Mouse (Mus musculus): ENCODE results near the gene Gjb5. TPM values are rescaled to one million over a fixed set of nuclear protein-coding genes. Genes with fewer than 3 reads are reported as not detected.

The Gjb5 gene
- 0.37 and 0.49 TPM in 2 replicates for total RNA-seq (2021)
- long read RNA-seq, experiment 1 = 0 reads
- long read RNA-seq, experiment 2 = 0 reads

GRCm38 (mm10) chr4:127358018-127358417 is at the start of gene Gjb5:
Gjb5 (minus strand) TSS chr4:127358181.
- no peak for DNase-seq

DNA sequence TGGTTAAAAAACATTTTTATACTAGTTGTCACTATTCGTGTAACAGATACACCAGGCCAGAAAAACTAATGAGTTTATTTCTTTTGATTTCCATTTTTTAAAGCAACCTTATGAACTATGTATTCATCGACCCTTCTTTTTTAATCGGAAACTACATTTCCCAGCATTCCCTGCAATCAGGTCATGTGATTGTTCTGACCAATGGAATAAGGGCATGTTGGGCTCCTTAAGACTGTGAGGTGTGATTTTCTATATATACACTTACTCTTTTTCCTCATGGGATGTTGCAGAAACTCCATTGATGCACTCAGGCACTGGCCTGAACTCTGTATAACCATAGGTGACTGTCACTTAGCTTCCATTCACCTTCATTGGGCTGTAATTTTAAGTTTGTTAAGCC is 44.6 kb upstream of the Gjb5 start:
- DNase-seq = no peak

- DNase-seq = no peak
These were observed 44.2 kb upstream of the Gjb5 start for GRCm38 (mm10) chr4:127402166-127402565.

GRCm38 (mm10) chr4:127400165-127401145 is 42.5 kb upstream of the Gjb5 start:
- no peak for DNase-seq

GRCm38 (mm10) chr4:127395591-127395990 is 37.6 kb upstream of the Gjb5 start:
- peak; percentile 60 for DNase-seq

GRCm38 (mm10) chr4:127389645-127390044 is 31.7 kb upstream of the Gjb5 start:
- DNase-seq = no peak

DNA sequence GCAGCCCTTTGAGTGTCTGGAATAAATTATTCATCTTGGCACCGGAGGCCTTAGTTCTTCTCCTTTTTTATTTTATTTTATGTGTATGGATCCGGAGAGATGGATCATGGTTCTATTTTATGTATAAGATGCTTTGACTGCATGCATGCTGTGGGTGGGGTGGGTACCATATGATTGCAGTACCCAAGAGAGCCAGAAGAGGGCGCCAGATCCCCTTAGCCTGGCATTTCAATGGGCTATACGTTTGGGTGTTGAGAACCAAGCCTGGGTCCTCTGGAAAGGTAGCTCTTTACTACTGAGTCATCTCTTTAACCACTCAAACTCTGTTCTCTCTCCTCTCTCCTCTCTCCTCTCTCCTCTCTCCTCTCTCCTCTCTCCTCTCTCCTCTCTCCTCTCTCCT is 19.4 kb upstream of the Gjb5 start:
- peak; percentile 40 for DNase-seq

DNA sequence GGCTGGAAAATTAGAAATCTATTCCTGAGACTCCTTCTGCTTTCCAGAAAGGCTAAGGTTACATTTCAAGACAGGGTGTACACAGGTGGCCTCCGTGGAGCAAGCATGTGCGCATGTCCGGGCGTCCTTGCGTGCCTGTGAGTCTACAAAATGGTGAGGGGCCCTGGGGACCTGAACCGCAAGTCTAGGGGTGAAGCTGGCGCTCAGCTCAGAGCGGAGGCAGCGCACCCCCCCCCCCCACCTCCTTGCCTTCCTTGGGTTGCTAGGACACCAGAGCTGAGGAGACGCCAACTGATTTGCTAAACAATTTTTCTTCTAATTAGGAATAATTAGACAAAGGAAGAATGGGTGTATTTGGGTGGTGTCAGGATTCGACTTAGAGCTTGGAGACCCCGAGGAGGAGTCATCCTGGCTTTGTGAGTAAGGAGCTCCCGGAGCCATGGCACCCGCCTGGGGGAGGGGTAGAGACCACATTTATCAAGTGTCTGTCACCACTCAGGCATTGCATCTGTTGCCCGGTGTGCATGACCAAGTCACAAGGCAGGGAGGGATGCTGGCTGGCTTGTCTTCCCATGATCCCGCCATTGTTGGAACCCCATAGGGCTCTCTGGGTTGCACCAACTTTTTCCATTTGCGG is 17.7 kb upstream of the Gjb5 start:
- no peak for DNase-seq

GRCm38 (mm10) chr4:127374645-127375044 is 16.7 kb upstream of the Gjb5 start:
- DNase-seq = no peak

DNA sequence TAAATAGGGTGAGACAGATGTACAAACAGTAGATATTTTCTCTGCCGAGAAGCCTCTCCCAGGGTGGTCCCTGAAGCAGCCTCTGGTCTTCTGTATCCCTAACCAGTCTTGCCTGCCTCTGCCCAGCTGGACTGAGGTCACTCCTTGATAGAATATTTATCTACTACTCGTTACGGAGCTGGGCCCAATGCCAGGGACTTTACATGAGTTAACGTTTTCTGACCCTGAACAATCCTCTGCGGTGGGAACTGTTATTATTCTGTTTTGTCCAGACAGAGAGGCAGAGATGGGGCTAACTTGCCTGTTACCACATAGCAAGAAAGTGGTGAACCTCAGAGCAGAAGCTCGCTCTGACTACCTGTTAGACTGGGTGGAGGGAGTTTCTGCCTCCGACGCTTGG is 15.5 kb upstream of the Gjb5 start:
- DNase-seq = peak; percentile 81

GRCm38 (mm10) chr4:127371546-127371945 is 13.6 kb upstream of the Gjb5 start:
- DNase-seq = peak; percentile 66

DNA sequence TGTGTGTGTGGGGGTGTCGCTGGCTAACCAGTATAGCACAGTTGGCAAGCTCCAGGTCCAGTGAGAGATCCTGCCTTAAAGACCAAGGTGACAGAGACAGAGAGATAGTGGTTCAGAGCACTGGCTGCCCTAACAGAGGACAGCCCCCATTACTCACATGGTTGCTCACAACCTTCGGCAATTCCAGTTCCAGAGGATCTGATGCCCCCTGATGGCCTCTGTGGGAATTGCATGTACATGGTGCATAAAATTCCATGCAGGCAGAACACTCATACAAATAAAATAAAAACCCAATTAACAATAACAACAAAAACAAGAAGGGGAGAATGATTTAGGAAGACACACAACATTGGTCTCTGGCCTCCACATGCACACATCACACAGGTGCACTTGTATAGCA is 12.5 kb upstream of the Gjb5 start:
- peak; percentile 30 for DNase-seq

- DNase-seq = peak; percentile 82
These were observed 10.5 kb upstream of the Gjb5 start for GRCm38 (mm10) chr4:127368379-127368973.

DNA sequence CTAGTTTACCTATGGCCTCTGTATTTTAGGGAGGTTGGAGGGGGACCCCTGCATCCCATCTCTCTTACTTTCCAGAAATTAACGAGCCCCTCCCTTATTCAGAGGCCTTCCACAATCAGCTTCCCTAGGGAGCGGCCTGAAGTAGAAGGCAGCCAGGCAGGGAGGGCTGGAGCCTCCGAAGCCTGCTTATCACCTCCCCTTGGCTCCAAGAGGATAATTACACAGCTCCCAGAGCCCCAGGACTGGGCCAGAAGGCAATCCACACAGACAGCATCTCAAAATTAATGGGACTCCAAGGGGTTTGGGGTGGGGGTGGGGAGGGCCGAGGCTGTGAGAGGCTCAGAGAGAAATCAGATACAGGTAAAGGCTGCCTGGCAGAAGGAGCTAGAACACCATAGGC is 7.9 kb upstream of the Gjb5 start:
- no peak for DNase-seq

- DNase-seq = no peak
These were observed 7.5 kb upstream of the Gjb5 start for GRCm38 (mm10) chr4:127365433-127365832.

DNA sequence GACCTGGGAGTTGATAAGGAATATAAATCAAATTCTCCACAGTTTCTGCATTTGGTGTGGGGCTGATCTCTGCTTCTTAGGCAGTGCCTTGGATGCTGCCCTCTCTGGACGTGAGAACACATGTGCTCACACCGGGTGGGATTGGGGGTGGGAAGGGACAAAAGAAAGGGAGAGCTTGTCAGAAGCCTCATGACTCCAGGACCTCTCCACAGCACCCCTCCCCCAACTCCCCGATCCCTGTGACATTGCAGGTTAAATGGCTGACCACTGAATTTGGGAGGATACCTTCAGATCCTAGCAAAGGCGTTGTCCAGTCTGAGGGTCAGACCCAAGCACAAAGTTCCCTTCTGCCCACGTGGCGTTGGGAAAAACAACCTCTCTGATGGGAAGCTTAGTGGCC is 6.5 kb upstream of the Gjb5 start:
- DNase-seq = no peak

DNA sequence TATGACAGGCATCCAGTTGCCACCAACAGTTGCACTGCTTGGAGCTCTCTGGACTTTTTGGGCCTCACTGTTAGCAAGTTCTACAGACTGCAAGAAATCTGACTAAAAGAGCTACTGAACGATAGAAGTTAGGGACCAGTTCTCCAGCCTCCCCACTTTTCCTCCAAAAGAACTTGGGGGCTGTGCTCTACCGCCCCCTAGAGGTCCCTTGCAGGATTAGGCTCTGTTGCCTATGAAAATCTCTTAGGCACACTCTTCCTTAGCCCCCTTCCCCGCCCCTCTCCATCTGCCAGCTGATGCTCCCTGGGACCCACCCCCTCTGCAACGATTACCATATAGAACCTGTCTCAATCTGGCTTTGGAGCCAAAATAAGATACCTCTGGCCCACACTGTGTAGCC is 5.3 kb upstream of the Gjb5 start:
- DNase-seq = no peak

- DNase-seq = no peak
These were observed 4.5 kb upstream of the Gjb5 start for GRCm38 (mm10) chr4:127362520-127362919.

- peak; percentile 66 for DNase-seq
These were observed 3.2 kb downstream of the Gjb5 start for GRCm38 (mm10) chr4:127354506-127355485.

GRCm38 (mm10) chr4:127353951-127354438 is 4.0 kb downstream of the Gjb5 start, which contains the start of gene Gjb4:
Gjb4 (minus strand) TSS chr4:127354081.
- no peak for DNase-seq

DNA sequence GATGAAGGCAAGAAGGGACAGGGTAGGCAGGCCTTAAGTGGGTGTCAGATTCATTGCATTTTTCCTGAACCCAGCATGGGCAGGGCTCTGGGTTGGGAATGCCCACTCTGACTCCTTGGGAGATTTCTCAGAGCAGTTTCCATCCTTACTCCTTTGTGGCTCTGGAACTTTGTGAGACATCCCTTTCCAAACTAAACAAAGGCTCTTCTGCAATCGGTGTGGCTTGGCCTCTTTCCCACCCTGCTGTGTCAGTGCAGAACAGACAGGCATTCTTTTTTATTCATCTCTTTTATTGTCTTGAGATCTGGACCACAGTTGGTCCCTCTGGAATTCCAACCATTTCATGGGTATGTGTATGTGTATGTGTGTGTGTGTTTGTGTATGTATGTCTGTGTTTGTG is 5.4 kb downstream of the Gjb5 start:
- DNase-seq = no peak
